In genomic region chr2:26637316-26637932, GRCm38 (mm10) we compare ENCODE assay signal across 15 mouse cellular contexts. TPM values are rescaled to one million over a fixed set of nuclear protein-coding genes. Genes with fewer than 3 reads are reported as not detected.
DNase-seq lines count a peak whose midpoint lies in the region; ATAC-seq and TF ChIP-seq lines count a peak whose summit lies in the region.
"Had no signal": no experiment of that assay in that cellular context is flagged by ENCODE, and none has a peak within 500 bp of the region (broad histone marks: within the 10 kb centered on the region; RNA-seq: fewer than 3 reads in every experiment).

No protein-coding gene starts in this region.

- 67% methylated on average over 4 of the region's 4 CpGs for WGBS in lung, embryonic 16.5 days
- WGBS in liver, embryonic 13.5 days (ENCODE audit: insufficient replicate concordance), result 79% methylated on average over 4 of the region's 4 CpGs

- H3K27me3 ChIP-seq in lung, embryonic 16.5 days (ENCODE audit: control insufficient read depth, insufficient read depth, low read depth, low read length), result no peaks in the 10 kb centered on the region
- H3K27me3 ChIP-seq in liver, embryonic 13.5 days, result no peaks in the 10 kb centered on the region

- TF ChIP-seq POLR2A in embryonic fibroblast, embryonic 13.5 days (IDR thresholded peaks at IDR 0.05; ENCODE audit: low read depth, low read length), result no peak

- no peak for TF ChIP-seq CTCF in embryonic fibroblast, embryonic 13.5 days (IDR thresholded peaks at IDR 0.05; ENCODE audit: borderline replicate concordance, insufficient read depth, low read length)

- no peak for ATAC-seq in lung, embryonic 16.5 days (ENCODE audit: low read depth)
- ATAC-seq in liver, embryonic 13.5 days (ENCODE audit: low read depth), result no peak

- intact Hi-C loops in heart, postnatal 36 days (cut with DNase I), result loop anchor here (5.0 kb wide), 1 partner anchor 190 kb away; the partner anchor contains the start of gene Sec16a

- H3K9ac ChIP-seq in lung, embryonic 16.5 days (ENCODE audit: low read length), result 0 out of 2 replicates have a peak overlapping the region, but pooled peaks have one; percentile 22
- H3K9ac ChIP-seq in liver, embryonic 13.5 days, result peak overlapping the region; percentile 86; the same call in 1 of the 2 replicates

- no peak overlapping the region for H3K27ac ChIP-seq in lung, embryonic 16.5 days (ENCODE audit: low read length)
- no peak overlapping the region for H3K27ac ChIP-seq in embryonic fibroblast, embryonic 13.5 days (ENCODE audit: insufficient read depth, low read length)
- 0 out of 2 replicates have a peak overlapping the region, but pooled peaks have one; percentile 15 for H3K27ac ChIP-seq in liver, embryonic 13.5 days

- no peak overlapping the region for H3K4me2 ChIP-seq in lung, embryonic 16.5 days (ENCODE audit: low read depth, low read length)
- H3K4me2 ChIP-seq in liver, embryonic 13.5 days, result peak overlapping the region; percentile 75

- H3K4me1 ChIP-seq in lung, embryonic 16.5 days (replicated peaks; ENCODE audit: control insufficient read depth, insufficient read depth, low read length), result peaks cover 12% of the 10 kb centered on the region
- peaks cover 15% of the 10 kb centered on the region; the same call in 1 of the 2 replicates for H3K4me1 ChIP-seq in embryonic fibroblast, embryonic 13.5 days (ENCODE audit: control insufficient read depth, insufficient read depth, low read length)
- peaks cover 45% of the 10 kb centered on the region for H3K4me1 ChIP-seq in liver, embryonic 13.5 days (replicated peaks)

- no peak overlapping the region for H3K4me3 ChIP-seq in lung, embryonic 16.5 days (ENCODE audit: low read length)
- 0 out of 2 replicates have a peak overlapping the region, but pooled peaks have one; percentile 98 for H3K4me3 ChIP-seq in embryonic fibroblast, embryonic 13.5 days (ENCODE audit: insufficient read depth, low read length)
- peak overlapping the region; percentile 78; the same call in 1 of the 2 replicates for H3K4me3 ChIP-seq in liver, embryonic 13.5 days (replicated peaks)

- H3K36me3 ChIP-seq in lung, embryonic 16.5 days (ENCODE audit: control insufficient read depth, insufficient read depth, low read length), result peaks cover 29% of the 10 kb centered on the region
- peaks cover 51% of the 10 kb centered on the region for H3K36me3 ChIP-seq in liver, embryonic 13.5 days

- no peaks in the 10 kb centered on the region for H3K9me3 ChIP-seq in lung, embryonic 16.5 days (ENCODE audit: control insufficient read depth, low read length)
- H3K9me3 ChIP-seq in liver, embryonic 13.5 days (replicated peaks), result no peaks in the 10 kb centered on the region

- DNase-seq in heart, adult 11 months, result peak; percentile 78
- DNase-seq in heart, postnatal 36 days, result no peak
- no peak for DNase-seq in lung, adult 18-20 months
- no peak for DNase-seq in liver, embryonic 13.5 days
- DNase-seq in cerebellum, adult 9-10 months, result no peak
- no peak for DNase-seq in cerebellum, postnatal 4 days (ENCODE audit: low spot score in 2 of 2)
- DNase-seq: cerebellum, adult 9-11 months; kidney, adult 2 months; retina, postnatal 1 day; thymus, postnatal 36 days had no signal

RNA-seq across cellular contexts. Expression of gene Fam69b, which starts 9.2 kb away (rescaled TPM):
- 10 to 100 TPM; 26.4 to 28.3 TPM for total RNA-seq in heart, postnatal 36 days (2021)
- polyA plus RNA-seq in lung, embryonic 16.5 days (2015; fragmentation: Nextera tagmentation; extraction: Ambion mirVana), result 16.5 and 17.1 TPM in 2 replicates
- polyA plus RNA-seq in embryonic fibroblast, embryonic 13.5 days (2011; ENCODE audit: insufficient read length, low read depth, missing spikeins), result 12.0 and 16.3 TPM in 2 replicates
- 2.1 and 2.3 TPM in 2 replicates for polyA plus RNA-seq in liver, embryonic 13.5 days (2015; fragmentation: Nextera tagmentation; extraction: Ambion mirVana)
- polyA plus RNA-seq: erythroblast, embryonic 14.5 days had no signal

RNA-seq across cellular contexts. Expression of gene Agpat2, which starts 33.2 kb away (rescaled TPM):
- 10 to 100 TPM; 69.1 to 71.6 TPM for total RNA-seq in heart, postnatal 36 days (2021)
- 43.0 and 44.8 TPM in 2 replicates for polyA plus RNA-seq in lung, embryonic 16.5 days (2015; fragmentation: Nextera tagmentation; extraction: Ambion mirVana)
- 21.4 and 22.4 TPM in 2 replicates for polyA plus RNA-seq in embryonic fibroblast, embryonic 13.5 days (2011; ENCODE audit: insufficient read length, low read depth, missing spikeins)
- 30.9 and 32.7 TPM in 2 replicates for polyA plus RNA-seq in liver, embryonic 13.5 days (2015; fragmentation: Nextera tagmentation; extraction: Ambion mirVana)

RNA-seq across cellular contexts. Expression of gene Lcn4, which starts 33.7 kb away (rescaled TPM):
- not detected for total RNA-seq in heart, postnatal 36 days (2021)
- polyA plus RNA-seq in lung, embryonic 16.5 days (2015; fragmentation: Nextera tagmentation; extraction: Ambion mirVana), result not detected in 2 replicates
- not detected in 2 replicates for polyA plus RNA-seq in embryonic fibroblast, embryonic 13.5 days (2011; ENCODE audit: insufficient read length, low read depth, missing spikeins)
- polyA plus RNA-seq in liver, embryonic 13.5 days (2015; fragmentation: Nextera tagmentation; extraction: Ambion mirVana), result not detected in 2 replicates
- total RNA-seq: layer of hippocampus, postnatal 14 days had no signal
- polyA plus RNA-seq: erythroblast, embryonic 14.5 days; myocyte had no signal

RNA-seq across cellular contexts. Expression of gene Gm20532, which starts 51.0 kb away (rescaled TPM):
- not detected for total RNA-seq in heart, postnatal 36 days (2021)
- not detected in 2 replicates for polyA plus RNA-seq in lung, embryonic 16.5 days (2015; fragmentation: Nextera tagmentation; extraction: Ambion mirVana)
- not detected in 2 replicates for polyA plus RNA-seq in embryonic fibroblast, embryonic 13.5 days (2011; ENCODE audit: insufficient read length, low read depth, missing spikeins)
- not detected in 2 replicates for polyA plus RNA-seq in liver, embryonic 13.5 days (2015; fragmentation: Nextera tagmentation; extraction: Ambion mirVana)
- total RNA-seq: layer of hippocampus, postnatal 14 days had no signal
- polyA plus RNA-seq: erythroblast, embryonic 14.5 days; kidney, adult 2 months; myocyte had no signal

RNA-seq across cellular contexts. Expression of gene Egfl7, which starts 57.6 kb away (rescaled TPM):
- 100 to 1,000 TPM; 146 to 183 TPM for total RNA-seq in heart, postnatal 36 days (2021)
- polyA plus RNA-seq in lung, embryonic 16.5 days (2015; fragmentation: Nextera tagmentation; extraction: Ambion mirVana), result 371 and 375 TPM in 2 replicates
- 11.0 and 13.7 TPM in 2 replicates for polyA plus RNA-seq in embryonic fibroblast, embryonic 13.5 days (2011; ENCODE audit: insufficient read length, low read depth, missing spikeins)
- 69.4 and 79.4 TPM in 2 replicates for polyA plus RNA-seq in liver, embryonic 13.5 days (2015; fragmentation: Nextera tagmentation; extraction: Ambion mirVana)
